Mouse (Mus musculus) small intestine, adult 2 months (tissue): ENCODE data around the gene Stard10. TPM values are rescaled to one million over a fixed set of nuclear protein-coding genes. Genes with fewer than 3 reads are reported as not detected.

Experiments used
- H3K27ac ChIP-seq: fragments of 200-500 bp; 2 replicates; pipeline ENCODE4 v1.5.1; 2012; ENCODE audit warnings: low read depth, low read length, control low read depth, inconsistent platforms; ENCODE audit not compliant: insufficient read depth
- H3K27me3 ChIP-seq: fragments of 200-500 bp; 2 replicates; pipeline ENCODE4 v1.6.1; 2012; ENCODE audit warnings: mild to moderate bottlenecking, moderate library complexity, low read length, inconsistent platforms; ENCODE audit not compliant: control insufficient read depth, insufficient read depth
- H3K36me3 ChIP-seq: fragments of 200-500 bp; 2 replicates; pipeline ENCODE4 v1.6.1; 2012; ENCODE audit warnings: mild to moderate bottlenecking, low read length, control low read depth, inconsistent platforms; ENCODE audit not compliant: control insufficient read depth, insufficient read depth
- H3K4me1 ChIP-seq: fragments of 200-500 bp; 2 replicates; pipeline ENCODE4 v1.6.1; 2012; ENCODE audit warnings: low read length, inconsistent platforms, mixed read lengths; ENCODE audit not compliant: control insufficient read depth, insufficient read depth, insufficient read length
- H3K4me3 ChIP-seq: fragments of 200-500 bp; 2 replicates; pipeline ENCODE4 v1.5.1; 2012; ENCODE audit warnings: low read depth, mild to moderate bottlenecking, control low read depth, inconsistent platforms, low read length, moderate library complexity
- CTCF ChIP-seq: fragments of 200-500 bp; IDR thresholded peaks from 2 replicates; pipeline ENCODE4 v1.5.1; 2012; ENCODE audit warnings: low read depth, mild to moderate bottlenecking, control low read depth, inconsistent platforms, low read length, moderate library complexity, mixed read lengths; ENCODE audit not compliant: insufficient replicate concordance, insufficient read length; ENCODE audit errors: extremely low read depth
- POLR2A ChIP-seq: fragments of 200-500 bp; IDR thresholded peaks from 2 replicates; pipeline ENCODE4 v1.6.1; 2012; ENCODE audit warnings: low read depth, mild to moderate bottlenecking, control low read depth, inconsistent platforms, low read length, moderate library complexity
- WGBS: fragments of 180-500 bp; shearing (Covaris S2); methylation state at CpG from one replicate; pipeline ENCODE4 v1.1.7; 2018; 5-methylcytosine and 5-hydroxymethylcytosine counted together
- polyA plus RNA-seq: library from polyadenylated mRNA; depleted of rRNA; stranded (reverse); fragments of >200 nt; gene quantifications from 2 replicates; pipeline ENCODE4 v1.2.3, GENCODE M21; 2012

The Stard10 gene
- polyA plus RNA-seq, 1 experiment: 264 TPM

GRCm38 (mm10) chr7:101369666-101370065, 52.8 kb downstream of the Stard10 start:
- Histone ChIP-seq H3K27ac (no peak overlapping the region), H3K4me3 (no peak overlapping the region), H3K27me3 (no peaks in the 10 kb centered on the region), H3K36me3 (0 out of 2 replicates have a peak, but pooled peaks cover 6% of the 10 kb centered on the region), H3K4me1 (peaks cover 5% of the 10 kb centered on the region; the same call in 1 of the 2 replicates)
- no peak for TF ChIP-seq CTCF
- WGBS: 60% methylated on average over 7 of the region's 7 CpGs

- no peak overlapping the region for H3K27ac ChIP-seq
- H3K4me3 ChIP-seq: no peak overlapping the region
- H3K4me1 ChIP-seq: peaks cover 11% of the 10 kb centered on the region; the same call in 1 of the 2 replicates
- 0 out of 2 replicates have a peak, but pooled peaks cover 10% of the 10 kb centered on the region for H3K36me3 ChIP-seq
- WGBS: 96% methylated on average over 26 of the region's 26 CpGs
- TF ChIP-seq CTCF: no peak
- no peak for TF ChIP-seq POLR2A
- no peaks in the 10 kb centered on the region for H3K27me3 ChIP-seq
Observed at GRCm38 (mm10) chr7:101373082-101373481, 56.2 kb downstream of the Stard10 start.

- H3K4me1 ChIP-seq: peaks cover 14% of the 10 kb centered on the region
- TF ChIP-seq POLR2A: no peak
- no peaks in the 10 kb centered on the region for H3K27me3 ChIP-seq
Observed at GRCm38 (mm10) chr7:101374155-101374554, 57.3 kb downstream of the Stard10 start.

GRCm38 (mm10) chr7:101376701-101377340, 59.9 kb downstream of the Stard10 start:
- TF ChIP-seq POLR2A (no peak), CTCF (no peak)
- Histone ChIP-seq H3K27me3 (no peaks in the 10 kb centered on the region), H3K4me1 (peaks cover 13% of the 10 kb centered on the region), H3K4me3 (no peak overlapping the region), H3K27ac (no peak overlapping the region), H3K36me3 (0 out of 2 replicates have a peak, but pooled peaks cover 7% of the 10 kb centered on the region)
- WGBS: 78% methylated on average over 10 of the region's 10 CpGs

More at GRCm38 (mm10) chr7:101374155-101374554, 57.3 kb downstream of the Stard10 start:
- 0 out of 2 replicates have a peak, but pooled peaks cover 10% of the 10 kb centered on the region for H3K36me3 ChIP-seq
- no peak overlapping the region for H3K27ac ChIP-seq
- no peak overlapping the region for H3K4me3 ChIP-seq

- H3K36me3 ChIP-seq: peaks cover 7% of the 10 kb centered on the region; the same call in 1 of the 2 replicates
- H3K27ac ChIP-seq: peak overlapping the region; percentile 87
- TF ChIP-seq CTCF (no peak), POLR2A (0 out of 2 replicates have a peak, but pooled peaks have one; percentile 25)
- no peaks in the 10 kb centered on the region for H3K27me3 ChIP-seq
- WGBS: 2% methylated on average over 7 of the region's 7 CpGs
- H3K4me1 ChIP-seq: peaks cover 13% of the 10 kb centered on the region
- H3K4me3 ChIP-seq: peak overlapping the region; percentile 59
Observed at GRCm38 (mm10) chr7:101377741-101378262, 60.9 kb downstream of the Stard10 start.

GRCm38 (mm10) chr7:101378285-101378684, 61.4 kb downstream of the Stard10 start:
- H3K4me3 ChIP-seq: peak overlapping the region; percentile 48
- H3K36me3 ChIP-seq: peaks cover 8% of the 10 kb centered on the region; the same call in 1 of the 2 replicates
- WGBS: 18% methylated on average over 3 of the region's 3 CpGs
- peaks cover 13% of the 10 kb centered on the region for H3K4me1 ChIP-seq
- no peaks in the 10 kb centered on the region for H3K27me3 ChIP-seq
- H3K27ac ChIP-seq: peak overlapping the region; percentile 22
- TF ChIP-seq CTCF (no peak), POLR2A (no peak)

GRCm38 (mm10) chr7:101378796-101379465, 62.0 kb downstream of the Stard10 start:
- no peak for TF ChIP-seq POLR2A
- no peak for TF ChIP-seq CTCF
- H3K27ac ChIP-seq: no peak overlapping the region
- H3K27me3 ChIP-seq: no peaks in the 10 kb centered on the region
- H3K4me1 ChIP-seq: peaks cover 13% of the 10 kb centered on the region
- H3K4me3 ChIP-seq: peak overlapping the region; percentile 48
- 33% methylated on average over 5 of the region's 5 CpGs for WGBS
- H3K36me3 ChIP-seq: peaks cover 5% of the 10 kb centered on the region; the same call in 1 of the 2 replicates
